Mouse (Mus musculus) liver, embryonic 12.5 days (tissue): ENCODE results near the gene Ints3. TPM values are rescaled to one million over a fixed set of nuclear protein-coding genes. Genes with fewer than 3 reads are reported as not detected.

Experiments used
- ATAC-seq: fragments of 200-750 bp; cut with Nextera tagmentation; 2 replicates; pipeline ENCODE4 v1.8.0; 2017; ENCODE audit warnings: moderate number of reproducible peaks, mild to moderate bottlenecking, moderate library complexity
- H3K27ac ChIP-seq: fragments of 300-500 bp; sonication (generic); 2 replicates; pipeline ENCODE4 v1.5.1; 2016; ENCODE audit warnings: mild to moderate bottlenecking
- H3K27me3 ChIP-seq: fragments of 300-500 bp; sonication (generic); replicated peaks from 2 replicates; pipeline ENCODE4 v1.6.1; 2016; ENCODE audit warnings: mild to moderate bottlenecking, moderate library complexity
- H3K36me3 ChIP-seq: fragments of 300-500 bp; sonication (generic); 2 replicates; pipeline ENCODE4 v1.6.1; 2016; ENCODE audit warnings: mild to moderate bottlenecking, moderate library complexity
- H3K4me1 ChIP-seq: fragments of 300-500 bp; sonication (generic); 2 replicates; pipeline ENCODE4 v1.6.1; 2016
- H3K4me2 ChIP-seq: fragments of 300-500 bp; sonication (generic); 2 replicates; pipeline ENCODE4 v1.6.1; 2016; ENCODE audit warnings: mild to moderate bottlenecking, moderate library complexity
- H3K4me3 ChIP-seq: fragments of 300-500 bp; sonication (generic); 2 replicates; pipeline ENCODE4 v1.5.1; 2016; ENCODE audit warnings: mild to moderate bottlenecking, moderate library complexity
- H3K9ac ChIP-seq: fragments of 300-500 bp; sonication (generic); 2 replicates; pipeline ENCODE4 v1.6.1; 2016; ENCODE audit warnings: mild to moderate bottlenecking, moderate library complexity
- H3K9me3 ChIP-seq: fragments of 300-500 bp; sonication (generic); replicated peaks from 2 replicates; pipeline ENCODE4 v1.6.1; 2016; ENCODE audit warnings: mild to moderate bottlenecking, moderate library complexity
- WGBS: fragments of 180-500 bp; shearing (Covaris S2); methylation state at CpG from one replicate; pipeline ENCODE4 v1.1.7; 2016; ENCODE audit not compliant: insufficient replicate concordance; 5-methylcytosine and 5-hydroxymethylcytosine counted together
- polyA plus RNA-seq: library from polyadenylated mRNA; unstranded; fragments of >200 nt; fragmentation: Nextera tagmentation; extraction: Ambion mirVana; gene quantifications from 2 replicates; pipeline ENCODE4 v1.2.1, GENCODE M21; 2016

The Ints3 gene
- polyA plus RNA-seq, 1 experiment from 2014 or later: 20.8 TPM

- 70% methylated on average over 3 of the region's 3 CpGs for WGBS
- ATAC-seq: no peak
- Histone ChIP-seq H3K36me3 (no peaks in the 10 kb centered on the region), H3K9me3 (no peaks in the 10 kb centered on the region), H3K4me3 (no peak overlapping the region), H3K4me2 (no peak overlapping the region), H3K4me1 (peaks cover 17% of the 10 kb centered on the region), H3K27ac (no peak overlapping the region), H3K9ac (no peak overlapping the region), H3K27me3 (peaks cover 87% of the 10 kb centered on the region)
Measured at GRCm38 (mm10) chr3:90461935-90462334, 28.5 kb upstream of the Ints3 start.

GRCm38 (mm10) chr3:90460315-90460714 is 26.9 kb upstream of the Ints3 start:
- peaks cover 6% of the 10 kb centered on the region for H3K4me1 ChIP-seq
- H3K27me3 ChIP-seq: peaks cover 82% of the 10 kb centered on the region
- no peak for ATAC-seq
- 58% methylated on average over 5 of the region's 5 CpGs for WGBS
- no peaks in the 10 kb centered on the region for H3K36me3 ChIP-seq
- H3K4me3 ChIP-seq: no peak overlapping the region
- H3K9me3 ChIP-seq: no peaks in the 10 kb centered on the region
- H3K9ac ChIP-seq: no peak overlapping the region
- no peak overlapping the region for H3K4me2 ChIP-seq
- H3K27ac ChIP-seq: no peak overlapping the region

GRCm38 (mm10) chr3:90459727-90460126 is 26.3 kb upstream of the Ints3 start:
- WGBS: 71% methylated on average over 9 of the region's 9 CpGs

GRCm38 (mm10) chr3:90454931-90455330 is 21.5 kb upstream of the Ints3 start:
- 78% methylated on average over 14 of the region's 14 CpGs for WGBS

More at GRCm38 (mm10) chr3:90459727-90460126, 26.3 kb upstream of the Ints3 start:
- 0 out of 2 replicates have a peak, but pooled peaks cover under 1% of the 10 kb centered on the region for H3K4me1 ChIP-seq
- no peak overlapping the region for H3K4me2 ChIP-seq
- H3K9ac ChIP-seq: no peak overlapping the region
- no peak for ATAC-seq
- H3K27ac ChIP-seq: no peak overlapping the region
- H3K36me3 ChIP-seq: no peaks in the 10 kb centered on the region
- no peaks in the 10 kb centered on the region for H3K9me3 ChIP-seq
- H3K27me3 ChIP-seq: peaks cover 76% of the 10 kb centered on the region
- H3K4me3 ChIP-seq: no peak overlapping the region

GRCm38 (mm10) chr3:90451396-90452095 is 18.1 kb upstream of the Ints3 start:
- ATAC-seq: peak; percentile 63
- 0 out of 2 replicates have a peak overlapping the region, but pooled peaks have one; percentile 12 for H3K27ac ChIP-seq
- WGBS: 39% methylated on average over 10 of the region's 10 CpGs

More at GRCm38 (mm10) chr3:90454931-90455330, 21.5 kb upstream of the Ints3 start:
- Histone ChIP-seq H3K4me1 (peaks cover 15% of the 10 kb centered on the region), H3K9me3 (no peaks in the 10 kb centered on the region), H3K27me3 (peaks cover 33% of the 10 kb centered on the region), H3K4me2 (no peak overlapping the region), H3K4me3 (no peak overlapping the region), H3K36me3 (no peaks in the 10 kb centered on the region), H3K9ac (no peak overlapping the region), H3K27ac (no peak overlapping the region)
- ATAC-seq: no peak

GRCm38 (mm10) chr3:90450874-90451273 is 17.5 kb upstream of the Ints3 start:
- ATAC-seq: no peak
- 0 out of 2 replicates have a peak overlapping the region, but pooled peaks have one; percentile 12 for H3K27ac ChIP-seq
- 22% methylated on average over 10 of the region's 12 CpGs for WGBS

More at GRCm38 (mm10) chr3:90451396-90452095, 18.1 kb upstream of the Ints3 start:
- peaks cover 12% of the 10 kb centered on the region; the same call in 1 of the 2 replicates for H3K27me3 ChIP-seq
- H3K9me3 ChIP-seq: no peaks in the 10 kb centered on the region
- H3K9ac ChIP-seq: no peak overlapping the region
- no peaks in the 10 kb centered on the region for H3K36me3 ChIP-seq
- H3K4me2 ChIP-seq: peak overlapping the region; percentile 56
- peak overlapping the region; percentile 31 for H3K4me3 ChIP-seq
- peaks cover 22% of the 10 kb centered on the region for H3K4me1 ChIP-seq

GRCm38 (mm10) chr3:90448626-90449025 is 15.2 kb upstream of the Ints3 start:
- no peak overlapping the region for H3K4me2 ChIP-seq
- 0 out of 2 replicates have a peak, but pooled peaks cover 4% of the 10 kb centered on the region for H3K27me3 ChIP-seq
- H3K4me3 ChIP-seq: no peak overlapping the region
- H3K4me1 ChIP-seq: peaks cover 33% of the 10 kb centered on the region
- ATAC-seq: no peak
- H3K27ac ChIP-seq: no peak overlapping the region
- no peak overlapping the region for H3K9ac ChIP-seq
- 57% methylated on average over 6 of the region's 6 CpGs for WGBS
- no peaks in the 10 kb centered on the region for H3K9me3 ChIP-seq
- H3K36me3 ChIP-seq: no peaks in the 10 kb centered on the region

More at GRCm38 (mm10) chr3:90450874-90451273, 17.5 kb upstream of the Ints3 start:
- peak overlapping the region; percentile 31 for H3K4me3 ChIP-seq
- H3K4me1 ChIP-seq: peaks cover 29% of the 10 kb centered on the region
- peaks cover 7% of the 10 kb centered on the region; the same call in 1 of the 2 replicates for H3K27me3 ChIP-seq
- H3K9me3 ChIP-seq: no peaks in the 10 kb centered on the region
- H3K9ac ChIP-seq: no peak overlapping the region
- H3K4me2 ChIP-seq: peak overlapping the region; percentile 56
- H3K36me3 ChIP-seq: no peaks in the 10 kb centered on the region

GRCm38 (mm10) chr3:90447123-90447494 is 13.7 kb upstream of the Ints3 start:
- 49% methylated on average over 7 of the region's 7 CpGs for WGBS
- Histone ChIP-seq H3K4me3 (no peak overlapping the region; the same call in 1 of the 2 replicates), H3K4me2 (peak overlapping the region; percentile 70), H3K4me1 (peaks cover 33% of the 10 kb centered on the region), H3K36me3 (no peaks in the 10 kb centered on the region), H3K27me3 (no peaks in the 10 kb centered on the region), H3K9me3 (no peaks in the 10 kb centered on the region), H3K9ac (no peak overlapping the region), H3K27ac (peak overlapping the region; percentile 72)
- ATAC-seq: no peak; the same call in 1 of the 2 replicates

GRCm38 (mm10) chr3:90446389-90447122 is 13.1 kb upstream of the Ints3 start:
- WGBS: 1% methylated on average over 17 of the region's 17 CpGs
- H3K4me2 ChIP-seq: peak overlapping the region; percentile 70
- H3K27me3 ChIP-seq: no peaks in the 10 kb centered on the region
- H3K36me3 ChIP-seq: no peaks in the 10 kb centered on the region
- ATAC-seq: peak; percentile 79
- no peaks in the 10 kb centered on the region for H3K9me3 ChIP-seq
- peak overlapping the region; percentile 72 for H3K27ac ChIP-seq
- H3K4me1 ChIP-seq: peaks cover 29% of the 10 kb centered on the region
- H3K4me3 ChIP-seq: peak overlapping the region; percentile 42
- H3K9ac ChIP-seq: peak overlapping the region; percentile 50

- no peak for ATAC-seq
- Histone ChIP-seq H3K9ac (peak overlapping the region; percentile 50; the same call in 1 of the 2 replicates), H3K4me3 (no peak overlapping the region), H3K27ac (peak overlapping the region; percentile 53), H3K27me3 (no peaks in the 10 kb centered on the region), H3K4me2 (peak overlapping the region; percentile 70), H3K9me3 (no peaks in the 10 kb centered on the region), H3K4me1 (peaks cover 19% of the 10 kb centered on the region), H3K36me3 (no peaks in the 10 kb centered on the region)
- WGBS: 63% methylated on average over 11 of the region's 11 CpGs
Measured at GRCm38 (mm10) chr3:90445417-90446200, 12.2 kb upstream of the Ints3 start.

GRCm38 (mm10) chr3:90443977-90444376 is 10.6 kb upstream of the Ints3 start:
- Histone ChIP-seq H3K36me3 (no peaks in the 10 kb centered on the region), H3K9ac (no peak overlapping the region), H3K27ac (no peak overlapping the region), H3K4me3 (no peak overlapping the region), H3K27me3 (no peaks in the 10 kb centered on the region), H3K4me2 (no peak overlapping the region), H3K9me3 (no peaks in the 10 kb centered on the region), H3K4me1 (peaks cover 19% of the 10 kb centered on the region)
- 81% methylated on average over 3 of the region's 3 CpGs for WGBS
- no peak for ATAC-seq
